Mouse (Mus musculus) heart, adult 2 months (tissue): ENCODE measurements around the gene Nudt3.

Experiments
- CTCF ChIP-seq: fragments of 200-600 bp; IDR thresholded peaks from 2 replicates; pipeline ENCODE4 v1.8.1; 2022; ENCODE audit warnings: antibody characterized with exemption, mild to moderate bottlenecking, moderate library complexity
- EP300 ChIP-seq: fragments of 200-500 bp; IDR thresholded peaks from 2 replicates; pipeline ENCODE4 v1.6.1; 2011; ENCODE audit warnings: low read depth, low read length, control low read depth; ENCODE audit not compliant: insufficient read depth
- POLR2A ChIP-seq: fragments of 200-500 bp; IDR thresholded peaks from 2 replicates; pipeline ENCODE4 v1.6.1; 2011; ENCODE audit warnings: mild to moderate bottlenecking, low read depth, low read length, control low read depth; ENCODE audit not compliant: insufficient read depth

DNA sequence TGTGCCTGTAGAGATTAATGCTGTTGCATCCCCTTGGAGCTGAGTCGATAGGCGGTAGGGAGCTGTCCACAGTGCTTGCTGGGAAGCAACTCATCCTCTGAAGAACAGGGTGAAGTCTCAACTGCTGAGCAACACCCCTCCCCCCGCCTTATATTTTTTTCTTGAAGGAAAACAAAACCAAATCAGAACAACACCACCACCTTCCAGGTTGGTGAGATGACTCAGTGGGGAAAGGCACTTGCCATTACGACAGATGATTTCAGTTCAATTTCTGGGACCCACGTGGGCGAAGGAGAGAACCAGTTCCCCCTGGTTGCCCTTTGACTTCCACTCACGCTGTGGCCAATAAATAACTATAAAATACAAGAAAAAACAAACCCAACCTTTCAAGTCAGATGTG lies 35.5 kb upstream of the Nudt3 start:
- TF ChIP-seq CTCF: no peak
- no peak for TF ChIP-seq POLR2A
- no peak for TF ChIP-seq EP300
